Mouse (Mus musculus): Measurements from ENCODE around the gene Olfr710.
"Not testable (repeated sequence)": the region's sequence is repeated elsewhere in the genome, so short reads cannot be mapped to it uniquely, and the experiment has no call there.

Olfr710 gene

GRCm38 (mm10) chr7:106948212-106948611 lies at the start of gene Olfr710:
TSS of gene Olfr710 (minus strand) at chr7:106948312.
- DNase-seq = no peak

GRCm38 (mm10) chr7:106985236-106985635 lies 37.1 kb upstream of the Olfr710 start:
- DNase-seq = no peak

- DNase-seq = no peak
Observed at GRCm38 (mm10) chr7:106975353-106975752, 27.2 kb upstream of the Olfr710 start, which contains the start of gene Olfr711. TSS of gene Olfr711 (minus strand) at chr7:106975453.

GRCm38 (mm10) chr7:106967503-106967902 lies 19.4 kb upstream of the Olfr710 start:
- not testable (repeated sequence) for DNase-seq

GRCm38 (mm10) chr7:106963837-106964236 lies 15.7 kb upstream of the Olfr710 start, which contains the start of gene Olfr6:
TSS of gene Olfr6 (minus strand) at chr7:106963937.
- no peak for DNase-seq

- DNase-seq = no peak
Observed at GRCm38 (mm10) chr7:106932119-106932518, 16.0 kb downstream of the Olfr710 start, which contains the start of gene Olfr709-ps1. TSS of gene Olfr709-ps1 (minus strand) at chr7:106932219.

- not testable (repeated sequence) for DNase-seq
Observed at GRCm38 (mm10) chr7:106920961-106921360, 27.2 kb downstream of the Olfr710 start.

GRCm38 (mm10) chr7:106907676-106908075 lies 40.4 kb downstream of the Olfr710 start, which contains the start of gene Olfr1532-ps1:
TSS of gene Olfr1532-ps1 (plus strand) at chr7:106908001.
- DNase-seq = no peak

GRCm38 (mm10) chr7:106901141-106901540 lies 47.0 kb downstream of the Olfr710 start, which contains the start of gene Olfr707:
TSS of gene Olfr707 (minus strand) at chr7:106901241.
- DNase-seq = not testable (repeated sequence)

Measured in cerebellum, adult 11-12 months (tissue).